Mouse (Mus musculus): ENCODE data around the gene Tifab. TPM values are rescaled to one million over a fixed set of nuclear protein-coding genes. Genes with fewer than 3 reads are reported as not detected.

Tifab gene
- total RNA-seq, 2 experiments from 2014 or later: 1.3 to 1.7 TPM

DNA sequence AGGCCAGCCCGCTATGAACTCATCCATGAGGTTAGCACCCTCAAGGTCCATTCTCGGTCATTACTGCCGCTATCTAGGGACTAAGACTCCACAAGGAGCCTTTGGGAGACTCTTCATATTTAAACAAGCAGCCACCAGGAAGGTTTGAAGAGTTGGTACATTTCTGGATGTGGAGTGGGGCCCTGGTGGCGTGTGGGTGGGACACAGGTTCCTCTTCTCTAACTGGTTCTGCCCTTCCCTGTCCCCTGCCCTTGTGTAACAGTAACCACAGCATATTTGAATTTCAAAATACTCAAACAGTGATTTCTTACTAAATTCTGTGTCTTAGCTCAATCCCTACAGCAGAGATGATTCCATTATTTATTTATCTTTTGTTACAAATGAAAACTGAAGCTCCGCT is 5.0 kb upstream of the Tifab start:
- DNase-seq: no peak
- intact Hi-C loops (cut with DNase I): no loop called here

DNA sequence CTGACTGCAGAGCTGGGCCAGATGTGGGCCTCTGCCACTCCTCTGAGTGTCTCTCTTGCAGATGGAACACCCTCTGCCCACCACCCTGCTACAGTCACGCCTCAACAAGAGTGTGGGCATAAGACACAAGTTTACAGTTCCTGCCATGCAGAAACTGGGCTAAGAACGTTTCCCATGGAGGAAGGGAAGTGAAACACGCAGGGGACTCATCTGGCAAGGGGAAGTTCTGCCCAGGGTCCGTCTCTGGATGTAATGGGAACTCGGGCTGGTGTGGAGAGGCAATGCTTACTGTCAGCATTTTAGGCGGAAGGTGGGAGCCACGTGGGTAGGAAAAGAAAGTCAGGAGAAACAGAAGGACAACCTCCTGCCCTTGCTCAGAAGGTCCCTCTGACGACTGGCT is 2.7 kb upstream of the Tifab start:
- no peak for DNase-seq
- intact Hi-C loops (cut with DNase I): no loop called here

DNA sequence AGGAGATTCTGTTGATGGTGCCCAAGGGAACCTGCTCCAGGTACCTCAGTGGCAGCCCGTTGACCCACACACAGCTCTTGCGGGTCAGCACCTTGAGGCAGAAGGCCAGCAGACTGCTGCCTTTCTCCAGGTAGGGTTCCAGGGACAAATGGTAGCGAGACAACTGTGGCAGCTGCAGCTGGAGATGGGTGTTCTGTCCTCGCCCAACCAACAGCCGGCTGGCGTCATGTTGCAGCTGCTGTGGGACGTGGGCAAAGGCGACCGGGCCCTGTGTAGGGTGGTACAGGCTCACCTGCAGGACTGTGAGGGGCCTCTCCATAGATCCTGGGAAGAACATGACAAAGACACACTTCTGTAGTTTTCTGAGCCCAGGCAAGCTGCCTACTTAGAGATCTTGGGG is 2.4 kb downstream of the Tifab start:
- no peak for DNase-seq
- intact Hi-C loops (cut with DNase I): no loop called here

DNA sequence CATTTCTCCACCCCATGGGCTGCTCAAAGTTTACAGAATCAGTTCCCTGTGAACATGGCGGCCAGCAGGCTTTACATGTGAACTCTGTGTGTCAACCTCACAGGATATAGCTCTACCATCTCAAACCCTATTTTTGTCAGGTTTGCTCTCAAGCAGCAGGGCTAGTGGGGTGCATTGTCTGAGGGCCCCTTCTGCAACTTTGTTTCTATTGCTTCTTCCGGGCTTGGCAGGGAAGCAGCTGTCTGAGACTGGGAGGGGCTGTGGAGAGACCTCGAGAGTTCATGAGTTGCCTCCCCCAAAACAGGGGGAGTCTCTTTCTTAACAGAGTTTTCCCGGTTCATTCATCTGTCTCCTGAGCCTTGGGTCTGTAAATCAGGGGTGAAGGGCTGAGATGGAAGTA is 2.8 kb downstream of the Tifab start:
- no peak for DNase-seq
- intact Hi-C loops (cut with DNase I): no loop called here

DNA sequence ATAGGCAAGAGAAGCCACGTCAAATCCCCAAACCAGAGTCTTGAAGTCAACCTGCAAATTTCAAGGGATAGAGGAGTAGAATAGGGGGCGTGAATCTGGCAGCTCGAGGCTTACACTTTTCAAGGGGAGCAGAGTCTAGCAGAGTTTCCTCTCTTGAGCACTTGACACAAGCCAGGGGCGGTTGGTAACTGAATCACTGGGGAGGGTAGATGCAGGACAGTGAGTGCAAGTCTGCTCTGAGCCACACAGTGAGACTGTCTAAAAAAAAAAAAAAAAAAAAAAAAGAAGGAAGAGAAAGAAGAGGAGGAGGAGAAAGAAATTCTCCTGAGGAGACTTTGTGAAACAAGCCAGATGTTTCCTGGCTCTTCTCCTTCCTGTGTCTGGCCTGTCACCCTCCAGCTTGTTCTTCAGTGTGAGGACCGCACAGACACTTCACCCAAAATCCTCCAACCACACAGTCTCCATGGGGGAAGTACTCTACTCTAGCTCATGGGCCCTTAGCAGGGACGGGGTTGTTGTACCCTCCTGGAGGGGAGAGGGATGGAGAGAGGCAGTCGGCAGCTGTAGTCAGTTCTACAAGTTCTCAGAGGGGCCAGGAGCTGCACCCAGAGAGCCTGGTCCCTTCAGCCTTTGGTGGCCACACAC is 5.7 kb downstream of the Tifab start:
- intact Hi-C loops (cut with DNase I): no loop called here
- no peak for DNase-seq

DNA sequence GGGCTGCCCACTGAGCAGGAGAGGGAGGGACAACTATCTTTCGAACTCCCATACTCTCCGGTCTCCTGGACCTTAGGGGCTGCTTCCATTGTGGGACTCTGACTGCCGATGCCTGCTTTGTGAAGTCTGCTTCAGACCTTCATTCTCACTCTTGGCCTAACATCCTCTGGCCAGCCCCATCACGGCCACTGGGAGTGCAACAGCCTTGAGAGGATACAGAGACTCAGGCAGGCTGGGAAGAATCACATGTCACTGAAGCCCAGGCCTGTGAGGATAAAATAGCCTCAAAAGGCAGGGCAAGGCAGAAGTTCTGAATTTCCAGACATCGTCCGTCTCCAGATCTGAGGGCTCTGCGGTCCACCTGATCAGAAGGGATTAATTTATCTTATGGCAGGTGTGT is 6.6 kb downstream of the Tifab start:
- intact Hi-C loops (cut with DNase I): no loop called here
- no peak for DNase-seq

DNA sequence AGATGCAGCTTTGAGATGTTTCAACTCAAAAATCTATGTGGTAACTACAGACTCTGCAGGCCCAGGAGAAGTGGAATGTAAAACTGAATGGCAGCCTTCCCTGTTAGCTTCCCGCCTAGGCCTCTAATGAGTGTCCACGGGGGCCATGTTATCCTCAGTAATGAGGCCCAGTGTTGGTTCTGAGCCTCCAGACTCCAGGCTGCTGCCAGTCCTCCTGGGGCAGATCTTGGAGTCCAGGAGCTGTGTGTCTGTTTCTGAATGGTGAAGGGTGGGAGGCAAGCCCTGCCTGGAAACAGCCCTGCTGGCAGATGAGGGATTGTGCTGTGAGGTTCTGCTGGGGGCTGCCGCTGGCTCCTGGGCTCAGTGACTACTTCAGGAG is 10.3 kb downstream of the Tifab start:
- intact Hi-C loops (cut with DNase I): no loop called here
- no peak for DNase-seq

DNA sequence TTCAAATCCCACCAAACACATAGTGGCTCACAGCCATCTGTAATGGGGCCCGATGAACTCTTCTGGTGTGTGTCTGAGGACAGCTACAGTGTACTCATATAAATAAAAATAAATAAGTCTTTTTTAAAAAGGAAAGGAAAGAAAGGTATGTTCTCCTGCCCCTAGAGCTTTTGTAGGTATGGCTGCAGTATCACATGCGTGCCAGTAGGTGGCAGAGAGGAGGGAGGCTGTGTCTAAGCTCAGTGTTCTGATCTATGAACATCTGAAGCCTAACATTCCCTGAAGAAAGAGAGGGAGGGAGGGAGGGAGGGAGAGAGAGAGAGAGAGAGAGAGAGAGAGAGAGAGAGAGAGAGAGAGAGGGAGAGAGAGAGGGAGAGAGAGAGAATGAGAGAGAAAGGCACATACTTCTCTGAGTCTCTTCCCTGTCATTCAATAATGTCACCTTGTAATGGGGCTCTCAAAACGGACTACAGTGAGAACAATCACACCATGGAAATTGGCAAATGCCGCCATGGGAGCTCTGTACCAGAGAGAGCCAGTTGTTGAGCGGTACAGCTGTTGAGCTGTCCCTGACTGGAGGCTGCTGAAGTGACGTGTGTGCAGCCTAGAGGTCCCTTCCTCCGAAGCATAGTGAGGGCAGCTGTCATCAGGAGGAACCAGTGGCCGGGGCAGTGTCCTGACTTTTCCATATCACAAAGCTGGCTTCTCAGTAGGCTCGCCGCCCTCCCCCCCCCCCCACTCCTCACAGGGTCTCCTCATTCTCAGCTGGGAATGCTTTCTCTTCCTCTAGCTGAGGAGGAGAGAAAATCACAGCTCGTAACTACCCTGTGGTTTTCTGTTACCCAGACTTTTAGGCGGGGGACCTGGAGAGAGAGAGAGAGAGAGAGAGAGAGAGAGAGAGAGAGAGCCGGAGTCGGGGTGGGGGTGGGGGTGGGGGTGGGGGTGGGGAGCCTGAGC is 11.0 kb downstream of the Tifab start:
- intact Hi-C loops (cut with DNase I): no loop called here
- peak in 1 of 2 experiments; percentile 39 for DNase-seq

DNA sequence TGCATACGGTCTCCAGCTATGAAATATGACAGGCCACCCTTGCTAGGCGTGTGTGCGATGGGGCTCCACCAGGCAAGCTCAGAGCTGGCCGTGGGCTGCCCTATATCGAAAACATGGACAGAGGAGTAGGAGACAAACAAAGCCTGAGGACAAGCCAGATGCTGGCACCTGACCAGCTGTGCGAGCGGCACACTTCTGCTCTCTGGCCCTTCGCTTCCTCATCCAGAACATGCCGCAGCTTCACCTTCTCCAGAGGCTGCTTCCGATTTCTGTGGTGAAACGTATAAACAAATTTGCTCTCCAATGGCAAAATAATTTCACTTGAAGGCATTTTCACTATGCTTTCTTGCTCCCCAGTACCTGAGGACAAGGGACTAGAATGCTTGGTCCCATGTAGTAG is 13.1 kb downstream of the Tifab start:
- no peak for DNase-seq
- intact Hi-C loops (cut with DNase I): no loop called here

DNA sequence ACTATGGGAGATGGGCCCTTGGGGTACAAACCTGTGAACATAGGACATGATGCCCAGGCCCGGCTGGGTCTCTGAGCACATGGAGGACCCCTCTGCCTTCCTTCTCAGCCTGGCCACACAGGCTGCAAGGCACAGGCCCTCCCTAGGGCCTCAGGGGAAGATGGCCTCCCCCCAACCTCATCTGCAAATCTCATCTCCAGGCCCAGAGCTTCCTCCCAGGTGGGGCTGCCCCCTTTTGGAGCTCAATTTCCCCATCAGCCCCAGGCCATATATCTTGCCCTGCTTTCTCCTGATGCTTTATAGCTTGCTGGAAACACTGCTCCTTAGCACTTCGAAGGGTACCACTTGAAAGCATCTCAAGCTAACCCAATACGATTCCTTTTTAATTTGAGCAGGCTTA is 14.3 kb downstream of the Tifab start:
- intact Hi-C loops (cut with DNase I): no loop called here
- no peak for DNase-seq

DNA sequence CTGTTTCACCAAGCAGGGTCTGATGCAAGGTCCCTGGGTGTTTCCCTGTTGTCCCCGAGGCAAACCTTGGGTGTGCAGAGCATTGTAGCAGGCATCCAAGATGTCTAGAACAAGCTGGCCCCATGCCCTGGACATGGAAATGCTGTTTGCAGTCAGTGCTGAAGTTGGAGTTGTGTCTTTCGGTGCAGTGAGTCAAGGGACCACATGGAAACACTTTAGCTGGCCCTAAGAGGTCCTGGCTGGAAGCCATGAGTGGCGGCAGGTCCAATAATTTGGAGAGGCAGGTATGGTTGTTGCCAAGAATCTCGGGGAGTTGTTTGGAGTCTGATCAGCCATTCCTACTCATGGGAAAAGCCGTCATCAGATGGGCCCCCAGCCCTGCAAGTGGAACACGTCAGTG is 14.9 kb downstream of the Tifab start:
- peak; percentile 56 to 61 for DNase-seq
- intact Hi-C loops (cut with DNase I): no loop called here

DNA sequence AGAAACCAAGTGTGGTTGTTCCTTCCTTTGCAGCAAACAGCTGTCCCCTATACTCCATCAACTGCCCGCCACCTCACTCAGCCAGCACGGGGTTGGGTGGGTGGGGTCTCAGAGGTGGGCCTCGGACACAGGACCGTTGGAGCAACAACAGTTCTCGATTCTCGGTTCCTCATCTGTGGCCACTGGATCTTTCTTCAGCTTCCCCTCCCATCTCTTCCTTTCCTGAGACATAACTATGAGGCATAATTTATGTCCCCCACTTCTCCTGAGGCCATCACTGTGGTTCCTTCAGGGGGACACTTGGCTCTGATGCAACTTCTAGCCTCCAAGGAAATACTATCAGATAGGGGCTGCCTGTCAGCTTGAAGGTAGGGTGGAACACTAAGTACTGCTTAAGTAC is 15.8 kb downstream of the Tifab start:
- no peak for DNase-seq
- intact Hi-C loops (cut with DNase I): no loop called here

DNA sequence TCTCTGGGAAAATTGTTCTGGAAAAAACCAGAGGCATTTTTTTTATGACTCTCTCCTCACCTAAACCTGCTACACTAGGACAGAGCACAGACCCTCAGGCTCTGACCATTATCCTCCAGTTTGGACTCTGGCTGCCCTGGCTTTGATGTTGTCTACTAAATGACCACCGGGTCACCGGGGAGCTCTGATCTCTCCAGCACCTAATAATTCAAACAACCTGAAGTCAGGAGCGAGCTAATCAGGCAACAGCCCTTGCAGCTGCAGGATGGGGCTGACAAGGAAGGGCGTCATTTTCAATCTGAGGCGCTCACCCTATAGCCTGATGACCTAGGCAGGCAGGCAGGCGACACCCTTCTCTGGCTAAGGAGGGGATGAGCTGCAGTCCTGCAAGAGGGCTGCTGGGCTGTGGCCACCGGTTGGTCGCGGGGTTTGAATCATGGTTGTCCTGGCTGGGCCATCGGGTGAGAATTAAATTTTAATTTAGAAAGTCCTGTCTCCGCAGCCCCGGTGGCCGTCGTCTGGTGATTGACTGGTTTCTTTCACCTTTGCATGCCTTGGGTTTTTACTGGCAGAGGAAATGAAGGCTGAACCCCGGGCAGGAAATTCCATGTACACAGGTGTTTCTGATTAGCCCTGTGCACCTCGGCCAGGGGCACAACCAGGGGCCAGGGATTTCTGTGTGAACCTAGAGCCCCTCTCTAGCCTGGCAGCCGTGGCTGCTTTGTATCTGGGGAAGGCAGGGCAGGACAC is 18.9 kb downstream of the Tifab start:
- DNase-seq: no peak
- intact Hi-C loops (cut with DNase I): loop anchor here (10.0 kb wide), 1 partner anchor 435 kb away; the partner anchor contains the start of gene Pcbd2

DNA sequence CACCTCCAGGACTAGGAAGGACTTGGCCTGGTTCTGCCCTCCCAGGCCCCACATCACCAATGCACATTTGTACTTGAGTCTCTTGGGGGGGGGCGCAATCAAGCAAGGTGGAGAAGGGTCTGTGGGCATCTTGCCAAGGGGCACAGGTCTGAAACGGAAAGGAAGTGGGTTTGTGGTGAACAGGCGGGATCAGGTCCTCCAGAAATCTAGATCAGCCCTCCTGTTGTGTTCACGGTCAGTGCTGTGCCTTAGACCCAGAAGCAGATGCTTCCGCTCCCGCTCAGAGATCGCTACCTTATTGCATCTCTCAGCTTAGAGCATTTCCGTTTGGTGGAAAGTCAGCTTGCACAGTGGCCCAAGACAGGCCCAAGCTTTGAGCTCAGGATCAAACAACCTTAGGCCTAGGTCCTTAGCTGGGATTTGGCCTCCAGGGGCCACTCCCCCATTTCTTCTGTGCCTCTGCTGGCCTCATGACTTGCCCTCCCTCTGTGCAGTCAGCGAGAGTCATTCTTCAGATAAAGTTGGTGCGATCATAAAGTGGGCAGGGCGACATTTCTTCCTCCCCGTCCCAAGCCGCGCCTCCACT is 19.6 kb downstream of the Tifab start:
- DNase-seq: no peak
- intact Hi-C loops (cut with DNase I): loop anchor here (10.0 kb wide), 1 partner anchor 434 kb away; the partner anchor contains the start of gene Pcbd2

DNA sequence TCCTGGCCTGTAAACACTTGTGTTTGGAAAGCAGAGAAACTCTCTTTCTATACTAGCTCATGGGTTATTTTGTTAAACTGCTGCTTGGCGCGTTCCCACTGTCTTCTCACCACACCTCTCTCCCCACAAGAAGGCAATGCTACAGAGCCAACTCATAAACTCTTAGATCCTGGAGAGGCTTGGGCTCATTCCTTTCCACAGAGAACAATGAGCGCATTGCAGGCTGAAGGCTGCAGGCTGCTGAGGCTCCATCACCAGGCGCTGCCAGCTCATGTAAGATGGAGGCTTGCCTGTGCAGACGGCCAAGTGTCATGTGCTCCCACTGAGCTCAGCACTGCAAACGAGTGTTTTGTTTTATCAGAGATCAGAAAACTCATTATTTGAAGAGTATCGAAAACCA is 23.0 kb downstream of the Tifab start:
- DNase-seq: no peak
- intact Hi-C loops (cut with DNase I): loop anchor here (10.0 kb wide), 1 partner anchor 431 kb away; the partner anchor contains the start of gene Pcbd2

DNA sequence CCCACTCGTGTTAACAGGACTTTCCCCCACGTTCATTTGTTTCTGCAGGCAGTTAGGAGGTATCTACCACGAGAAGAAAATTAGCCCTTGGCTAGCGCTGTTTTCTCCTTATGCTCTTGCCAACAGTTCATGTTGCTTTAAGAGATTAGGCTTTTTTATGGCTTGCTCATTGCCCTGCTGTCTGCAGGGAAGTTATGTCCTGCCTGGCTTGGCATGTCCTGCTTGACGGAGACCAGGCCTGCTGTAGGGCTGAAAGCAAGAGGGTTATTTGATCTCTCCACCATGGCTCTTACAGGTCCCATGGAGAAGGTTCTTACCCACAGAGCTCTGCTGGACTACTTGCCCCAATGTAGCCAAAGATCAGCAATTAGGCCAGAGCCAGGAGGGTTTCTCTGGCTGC is 23.6 kb downstream of the Tifab start:
- intact Hi-C loops (cut with DNase I): loop anchor here (10.0 kb wide), 1 partner anchor 430 kb away; the partner anchor contains the start of gene Pcbd2
- DNase-seq: peak in 1 of 2 experiments; percentile 43

DNA sequence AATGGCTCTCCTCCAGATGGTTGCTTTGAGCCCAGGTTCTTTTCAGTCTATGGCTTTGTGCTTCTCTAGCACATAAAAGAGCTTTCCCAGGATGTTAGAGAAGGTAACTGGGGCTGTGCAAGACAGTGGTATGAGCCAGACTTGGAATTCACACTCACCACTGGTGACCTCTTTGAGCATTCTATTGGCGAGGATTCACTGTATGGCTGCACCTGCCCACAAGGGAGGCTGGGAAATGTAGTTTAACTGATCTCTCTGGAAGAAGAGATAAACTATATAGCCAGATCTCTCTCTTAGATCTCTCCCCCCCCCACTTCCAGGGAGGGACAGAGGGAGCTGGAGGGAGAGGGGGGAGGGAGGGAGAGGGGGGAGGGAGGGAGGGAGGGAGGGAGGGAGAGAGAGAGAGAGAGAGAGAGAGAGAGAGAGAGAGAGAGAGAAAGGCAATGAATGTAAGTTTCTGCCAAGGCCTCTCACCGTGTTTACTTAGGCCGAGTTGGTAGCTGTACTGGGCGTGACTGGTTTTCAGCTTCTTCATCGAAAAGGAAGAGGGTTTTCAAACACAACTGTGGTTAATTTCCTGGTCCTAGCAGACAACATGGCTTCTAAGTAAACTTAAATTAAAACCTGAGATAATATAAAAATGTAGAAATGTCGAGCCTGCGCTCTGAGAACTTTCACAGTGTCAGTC is 25.8 kb downstream of the Tifab start:
- intact Hi-C loops (cut with DNase I): loop anchor here (5.0 to 10.0 kb wide), 2 partner anchors 66 to 428 kb away; partner anchors contain the start of gene Pcbd2
- no peak for DNase-seq

DNA sequence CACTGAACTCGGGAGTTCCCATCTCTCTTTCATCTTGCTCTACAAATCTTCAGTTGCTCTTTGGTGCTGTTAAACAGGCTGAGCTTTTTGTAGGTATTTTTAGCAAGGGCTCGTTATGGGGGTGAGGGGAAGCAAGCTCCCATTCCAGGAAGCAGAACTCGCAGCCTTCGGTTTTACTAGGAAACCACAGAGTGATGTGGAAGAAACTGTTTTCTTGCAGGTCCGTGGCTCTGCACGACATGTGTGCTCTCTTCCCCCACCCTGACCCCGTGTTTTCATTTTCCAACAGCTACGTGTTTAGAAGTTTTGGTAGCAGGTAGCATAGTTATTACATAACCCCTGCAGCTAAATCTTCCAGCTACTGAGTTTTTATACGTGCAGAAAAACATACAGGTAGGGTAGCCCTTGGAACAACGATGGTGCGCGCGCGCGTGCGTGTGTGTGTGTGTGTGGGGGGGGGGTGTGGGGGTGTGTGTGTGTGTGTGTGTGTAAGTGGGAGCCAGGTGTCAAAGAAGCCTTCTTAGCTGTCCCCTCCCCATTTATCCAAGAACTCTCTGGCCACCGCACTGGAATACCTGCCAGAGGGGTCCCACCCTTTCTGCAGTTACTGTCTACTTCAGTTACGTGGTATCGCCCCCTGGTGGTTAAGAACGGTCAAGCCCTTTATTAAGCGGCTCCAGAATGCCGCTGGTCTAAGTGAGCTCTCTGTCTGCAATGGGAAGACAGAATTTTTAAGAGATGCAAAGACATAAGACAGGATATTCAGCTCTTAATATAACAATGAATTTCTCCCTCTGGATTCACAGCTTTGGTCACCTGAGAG is 27.1 kb downstream of the Tifab start:
- intact Hi-C loops (cut with DNase I): loop anchor here (2.0 to 10.0 kb wide), 3 partner anchors 45 to 427 kb away; partner anchors contain the start of gene Pcbd2
- DNase-seq: peak; percentile 60 to 68

DNA sequence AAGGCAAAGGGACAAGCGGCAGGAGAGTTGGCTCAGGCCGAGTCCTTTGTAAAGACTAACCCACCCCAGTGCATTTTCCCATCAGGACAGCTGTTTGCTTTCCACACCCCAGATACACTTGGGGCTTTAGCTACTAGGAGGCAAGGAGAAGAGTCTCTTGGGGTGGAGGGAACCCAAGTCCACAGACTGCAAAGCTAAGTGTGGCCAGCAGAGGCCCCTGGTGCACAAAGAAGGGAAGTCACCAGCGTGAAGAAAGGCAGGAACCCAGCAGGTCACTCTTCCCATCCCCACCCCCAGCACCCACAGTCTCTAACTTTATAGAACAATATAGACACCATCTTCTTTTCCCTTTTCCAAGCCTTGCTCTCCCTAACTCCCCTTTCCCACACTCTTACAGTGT is 33.2 kb downstream of the Tifab start:
- peak in 1 of 2 experiments; percentile 47 for DNase-seq
- intact Hi-C loops (cut with DNase I): loop anchor here (5.0 kb wide), 1 partner anchor 47 kb away; no protein-coding TSS in a partner anchor

Measured in heart, postnatal 36 days (tissue).